Mouse (Mus musculus) midbrain, embryonic 13.5 days (tissue): ENCODE results near the gene Tnfaip1. TPM values are rescaled to one million over a fixed set of nuclear protein-coding genes. Genes with fewer than 3 reads are reported as not detected.

Source experiments
- ATAC-seq: fragments of 200-750 bp; cut with Nextera tagmentation; 2 replicates; pipeline ENCODE4 v1.8.0; 2017; ENCODE audit warnings: mild to moderate bottlenecking, moderate TSS enrichment, moderate library complexity
- H3K27ac ChIP-seq: fragments of 300-500 bp; sonication (generic); 2 replicates; pipeline ENCODE4 v1.5.1; 2015; ENCODE audit warnings: inconsistent platforms, mild to moderate bottlenecking, moderate library complexity
- H3K27me3 ChIP-seq: fragments of 300-500 bp; sonication (generic); 2 replicates; pipeline ENCODE4 v1.6.1; 2015; ENCODE audit warnings: mild to moderate bottlenecking, inconsistent platforms
- H3K36me3 ChIP-seq: fragments of 300-500 bp; sonication (generic); 2 replicates; pipeline ENCODE4 v1.6.1; 2015; ENCODE audit warnings: mild to moderate bottlenecking, inconsistent platforms
- H3K4me1 ChIP-seq: fragments of 300-500 bp; sonication (generic); replicated peaks from 2 replicates; pipeline ENCODE4 v1.6.1; 2015; ENCODE audit warnings: inconsistent platforms
- H3K4me2 ChIP-seq: fragments of 300-500 bp; sonication (generic); replicated peaks from 2 replicates; pipeline ENCODE4 v1.6.1; 2015; ENCODE audit warnings: moderate library complexity, mild to moderate bottlenecking, inconsistent platforms
- H3K4me3 ChIP-seq: fragments of 300-500 bp; sonication (generic); replicated peaks from 2 replicates; pipeline ENCODE4 v1.5.1; 2015; ENCODE audit warnings: mild to moderate bottlenecking, inconsistent platforms
- H3K9ac ChIP-seq: fragments of 300-500 bp; sonication (generic); replicated peaks from 2 replicates; pipeline ENCODE4 v1.6.1; 2015; ENCODE audit warnings: mild to moderate bottlenecking, inconsistent platforms
- H3K9me3 ChIP-seq: fragments of 300-500 bp; sonication (generic); 2 replicates; pipeline ENCODE4 v1.6.1; 2016; ENCODE audit warnings: mild to moderate bottlenecking, inconsistent platforms
- WGBS: fragments of 180-500 bp; shearing (Covaris S2); methylation state at CpG from one replicate; pipeline ENCODE4 v1.1.7; 2015; 5-methylcytosine and 5-hydroxymethylcytosine counted together
- polyA plus RNA-seq: library from polyadenylated mRNA; unstranded; fragments of >200 nt; fragmentation: Nextera tagmentation; extraction: Ambion mirVana; gene quantifications from 2 replicates; pipeline ENCODE4 v1.2.1, GENCODE M21; 2015

The Tnfaip1 gene
- polyA plus RNA-seq, 1 experiment from 2014 or later = 55.0 TPM

DNA sequence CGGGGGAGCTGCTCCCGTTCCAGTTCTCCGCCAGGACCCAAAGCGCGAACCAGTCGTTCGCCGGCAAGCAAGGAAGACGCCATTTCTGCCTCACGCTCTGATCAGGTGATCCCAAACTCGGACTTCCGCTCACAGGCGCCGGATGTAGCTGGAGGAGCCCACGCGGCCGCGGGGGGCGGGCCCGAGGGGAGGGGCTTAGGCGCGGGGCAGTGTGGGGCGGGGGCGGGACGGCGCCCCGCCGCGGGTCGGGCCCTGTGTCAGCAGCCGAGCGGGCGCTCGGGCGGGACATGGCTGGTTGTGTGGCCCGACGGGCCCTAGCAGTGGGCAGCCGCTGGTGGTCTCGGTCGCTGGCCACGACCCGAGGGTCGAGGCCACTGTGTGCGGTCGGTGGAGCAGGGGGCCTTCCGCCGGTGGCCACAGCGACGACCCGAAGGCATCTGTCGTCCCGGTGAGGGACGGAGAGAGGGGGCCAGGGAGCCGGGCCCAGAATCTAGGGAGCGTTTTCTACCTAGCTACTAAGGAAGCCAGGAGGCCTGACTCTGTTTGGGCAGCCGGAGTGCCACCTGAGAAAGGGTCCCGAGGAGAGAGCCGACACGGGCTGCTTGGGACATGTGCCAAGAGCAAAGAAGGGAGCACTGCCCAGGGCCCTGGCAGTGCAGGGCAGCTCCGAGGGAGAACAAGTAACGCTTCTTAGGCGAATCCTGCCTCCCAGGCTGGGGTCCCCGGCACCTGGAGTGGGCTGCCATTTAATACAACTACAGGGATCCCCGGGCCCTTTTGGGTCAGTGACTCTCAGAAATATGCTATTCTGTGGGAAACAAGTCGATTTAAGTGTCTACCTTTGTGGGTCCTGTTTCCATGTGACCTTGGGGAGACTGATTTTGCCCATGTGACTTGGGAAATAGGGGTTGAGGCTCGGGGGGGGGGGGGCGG is 23.8 kb downstream of the Tnfaip1 start, which contains the start of the genes Tmem199 and Poldip2:
Gene Tmem199 (minus strand): TSS at position 148 of the 933 bp plus-strand sequence.
Gene Poldip2 (plus strand): TSS at position 169 of the 933 bp plus-strand sequence.
- Histone ChIP-seq H3K4me2 (peak within 1 kb of the TSS; percentile 94), H3K4me1 (peaks cover 23% of the 10 kb centered on the region), H3K9me3 (no peaks in the 10 kb centered on the region), H3K27me3 (no peaks in the 10 kb centered on the region), H3K9ac (peak within 1 kb of the TSS; percentile 98), H3K4me3 (peak within 1 kb of the TSS; percentile 89), H3K27ac (peak within 1 kb of the TSS; percentile 85), H3K36me3 (peaks cover 53% of the 10 kb centered on the region)
- peak; percentile 95 for ATAC-seq
- WGBS = under 1% methylated on average over 67 of the region's 67 CpGs

DNA sequence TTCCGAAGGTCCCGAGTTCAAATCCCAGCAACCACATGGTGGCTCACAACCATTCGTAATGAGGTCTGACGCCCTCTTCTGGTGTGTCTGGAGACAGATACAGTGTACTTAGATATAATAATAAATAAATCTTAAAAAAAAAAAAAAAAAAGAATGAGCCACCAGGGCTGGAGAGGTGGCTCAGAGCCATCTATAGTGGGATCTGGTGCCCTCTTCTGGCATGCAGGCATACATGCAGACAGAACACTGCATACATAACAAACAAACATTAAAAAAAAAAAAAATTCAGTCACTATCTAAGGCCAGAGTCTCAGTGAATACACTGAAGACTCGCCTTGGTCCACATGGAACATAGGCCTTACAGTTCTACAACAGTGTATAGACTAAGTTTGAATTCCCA is 27.0 kb downstream of the Tnfaip1 start:
- 83% methylated on average over 5 of the region's 5 CpGs for WGBS

DNA sequence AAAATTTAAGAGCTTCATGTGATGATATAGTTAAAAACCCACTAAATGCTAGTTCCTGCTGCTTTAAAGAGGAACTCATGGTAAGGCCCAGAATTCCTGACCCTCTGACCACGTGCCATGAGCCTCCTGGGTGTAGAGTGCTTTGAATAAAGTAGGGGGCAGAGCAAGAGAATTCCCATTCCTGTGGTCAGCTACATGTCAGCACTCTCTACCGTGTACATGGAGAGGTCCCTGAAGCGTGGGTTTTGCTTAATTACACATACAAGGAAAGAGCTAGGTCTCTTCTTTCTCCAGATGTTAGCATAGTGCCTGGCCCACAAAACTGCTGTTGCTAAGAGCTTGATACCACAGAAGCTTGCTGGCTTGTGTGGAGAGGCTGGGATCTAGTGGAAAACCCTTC is 30.7 kb downstream of the Tnfaip1 start:
- Histone ChIP-seq H3K36me3 (peaks cover 47% of the 10 kb centered on the region), H3K9me3 (no peaks in the 10 kb centered on the region), H3K4me2 (no peak overlapping the region), H3K27me3 (peaks cover under 1% of the 10 kb centered on the region; the same call in 1 of the 2 replicates), H3K9ac (no peak overlapping the region), H3K4me3 (no peak overlapping the region), H3K4me1 (no peaks in the 10 kb centered on the region), H3K27ac (no peak overlapping the region)
- 85% methylated on average over 3 of the region's 3 CpGs for WGBS
- ATAC-seq = no peak

More for the DNA sequence above, 27.0 kb downstream of the Tnfaip1 start:
- Histone ChIP-seq H3K9ac (no peak overlapping the region), H3K9me3 (no peaks in the 10 kb centered on the region), H3K27me3 (no peaks in the 10 kb centered on the region), H3K4me2 (no peak overlapping the region), H3K4me1 (peaks cover 23% of the 10 kb centered on the region), H3K27ac (no peak overlapping the region), H3K36me3 (peaks cover 48% of the 10 kb centered on the region), H3K4me3 (no peak overlapping the region)
- no peak for ATAC-seq

DNA sequence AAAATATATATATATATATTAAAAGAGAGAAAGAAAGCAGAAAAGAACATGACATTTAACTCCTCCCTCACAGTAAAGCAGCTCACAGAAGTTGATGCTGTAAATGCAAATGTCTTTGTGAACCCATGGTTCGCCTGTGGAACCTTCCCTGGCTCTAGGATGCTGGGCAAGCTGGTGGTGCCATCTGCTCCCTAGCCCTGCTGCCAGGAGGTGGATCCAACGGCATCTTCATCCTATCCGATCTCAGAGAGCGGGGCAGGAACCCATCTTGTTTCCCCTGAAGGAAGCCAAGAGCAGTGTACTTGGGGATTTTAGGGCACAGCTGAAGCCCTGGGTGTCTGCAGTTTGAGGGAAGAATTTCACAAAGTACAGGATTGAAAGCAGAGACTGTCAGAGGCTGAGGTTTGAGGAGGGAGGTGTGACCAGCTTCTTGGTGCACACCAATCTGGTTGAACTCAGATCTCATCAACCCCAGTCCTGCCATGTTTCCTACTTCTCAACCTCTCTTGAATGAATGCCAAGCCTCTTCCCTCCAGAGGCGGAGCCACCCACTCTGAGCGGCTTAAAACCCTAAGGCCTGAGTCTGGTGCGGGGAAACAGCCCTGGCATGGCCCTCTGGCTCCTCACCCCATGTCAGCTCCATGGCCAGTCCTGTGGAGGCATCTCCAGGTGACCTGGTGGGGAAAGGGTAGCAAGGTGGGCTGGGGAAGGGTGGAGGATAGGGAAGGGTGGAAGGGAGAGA is 33.1 kb downstream of the Tnfaip1 start, which contains the start of gene Sebox:
Gene Sebox (plus strand): TSS at position 539 of the 742 bp plus-strand sequence.
- no peak within 1 kb of the TSS for H3K9ac ChIP-seq
- no peak within 1 kb of the TSS for H3K4me3 ChIP-seq
- whole genome bisulfite sequencing = 72% methylated on average over 7 of the region's 7 CpGs
- no peak within 1 kb of the TSS for H3K4me2 ChIP-seq
- ATAC-seq = no peak
- no peaks in the 10 kb centered on the region for H3K9me3 ChIP-seq
- peaks cover 10% of the 10 kb centered on the region; the same call in 1 of the 2 replicates for H3K4me1 ChIP-seq
- H3K27me3 ChIP-seq = peaks cover 16% of the 10 kb centered on the region; the same call in 1 of the 2 replicates
- no peak within 1 kb of the TSS for H3K27ac ChIP-seq
- H3K36me3 ChIP-seq = peaks cover 29% of the 10 kb centered on the region

DNA sequence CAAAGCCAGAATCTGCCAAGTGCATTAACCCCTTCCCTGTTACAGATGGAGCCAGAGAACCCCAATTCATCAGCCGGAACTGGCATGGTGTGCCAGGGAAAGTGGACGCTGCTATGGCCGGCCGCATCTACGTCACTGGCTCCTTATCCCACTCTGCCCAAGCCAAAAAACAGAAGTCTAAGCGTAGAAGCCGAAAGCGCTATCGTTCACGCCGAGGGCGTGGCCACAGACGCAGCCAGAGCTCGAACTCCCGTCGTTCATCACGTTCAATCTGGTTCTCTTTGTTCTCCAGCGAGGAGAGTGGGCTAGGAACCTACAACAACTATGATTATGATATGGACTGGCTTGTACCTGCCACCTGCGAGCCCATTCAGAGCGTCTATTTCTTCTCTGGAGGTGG is 34.6 kb downstream of the Tnfaip1 start:
- ATAC-seq = no peak
- Histone ChIP-seq H3K9me3 (no peaks in the 10 kb centered on the region), H3K9ac (no peak overlapping the region), H3K4me3 (no peak overlapping the region), H3K4me1 (peaks cover 15% of the 10 kb centered on the region), H3K27ac (no peak overlapping the region), H3K4me2 (no peak overlapping the region), H3K36me3 (peaks cover 15% of the 10 kb centered on the region), H3K27me3 (peaks cover 16% of the 10 kb centered on the region; the same call in 1 of the 2 replicates)
- 85% methylated on average over 20 of the region's 20 CpGs for WGBS

DNA sequence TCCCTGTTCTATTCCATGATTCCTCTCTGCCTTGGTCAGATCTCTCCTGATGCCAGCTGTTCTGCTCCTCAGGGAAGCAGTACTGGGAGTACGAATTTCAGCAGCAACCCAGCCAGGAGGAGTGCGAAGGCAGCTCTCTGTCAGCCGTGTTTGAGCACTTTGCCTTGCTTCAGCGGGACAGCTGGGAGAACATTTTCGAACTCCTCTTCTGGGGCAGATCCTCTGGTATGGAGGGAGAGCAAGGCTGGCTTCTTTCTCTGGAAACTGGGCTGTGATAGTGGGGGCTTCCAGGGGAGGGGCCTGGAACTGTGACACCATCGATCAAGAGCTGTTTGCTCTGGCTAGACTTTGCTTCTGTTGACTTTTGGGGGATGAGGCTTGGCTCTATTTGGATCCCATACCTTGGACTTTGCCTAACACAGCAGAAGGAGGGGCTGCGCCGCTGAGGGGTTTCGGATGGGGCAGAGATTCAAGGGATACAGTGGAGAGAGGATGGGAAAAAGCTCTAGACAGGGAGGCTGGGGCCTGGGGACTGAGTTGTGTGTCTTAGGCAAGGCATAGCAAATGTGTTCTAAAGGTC is 35.4 kb downstream of the Tnfaip1 start:
- Histone ChIP-seq H3K36me3 (peaks cover 6% of the 10 kb centered on the region; the same call in 1 of the 2 replicates), H3K4me3 (no peak overlapping the region), H3K4me1 (peaks cover 23% of the 10 kb centered on the region), H3K9ac (0 out of 2 replicates have a peak overlapping the region, but pooled peaks have one; percentile 23), H3K27me3 (peaks cover 16% of the 10 kb centered on the region; the same call in 1 of the 2 replicates), H3K27ac (no peak overlapping the region), H3K9me3 (no peaks in the 10 kb centered on the region), H3K4me2 (no peak overlapping the region)
- ATAC-seq = no peak
- WGBS = 84% methylated on average over 9 of the region's 9 CpGs

DNA sequence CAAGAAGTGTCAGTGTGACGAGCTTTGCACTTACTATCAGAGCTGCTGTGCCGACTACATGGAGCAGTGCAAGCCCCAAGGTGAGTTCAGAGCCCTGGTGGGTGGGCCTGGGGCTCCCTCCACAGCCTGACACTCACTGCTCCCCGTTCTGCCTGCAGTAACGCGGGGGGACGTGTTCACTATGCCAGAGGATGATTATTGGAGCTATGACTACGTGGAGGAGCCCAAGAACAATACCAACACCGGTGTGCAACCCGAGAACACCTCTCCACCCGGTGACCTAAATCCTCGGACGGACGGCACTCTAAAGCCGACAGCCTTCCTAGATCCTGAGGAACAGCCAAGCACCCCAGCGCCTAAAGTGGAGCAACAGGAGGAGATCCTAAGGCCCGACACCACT is 36.6 kb downstream of the Tnfaip1 start:
- H3K4me2 ChIP-seq = peak overlapping the region; percentile 6; the same call in 1 of the 2 replicates
- no peaks in the 10 kb centered on the region for H3K9me3 ChIP-seq
- H3K36me3 ChIP-seq = no peaks in the 10 kb centered on the region
- WGBS = 42% methylated on average over 16 of the region's 16 CpGs
- ATAC-seq = no peak
- 0 out of 2 replicates have a peak overlapping the region, but pooled peaks have one; percentile 6 for H3K9ac ChIP-seq
- no peak overlapping the region for H3K4me3 ChIP-seq
- no peak overlapping the region for H3K27ac ChIP-seq
- peaks cover 35% of the 10 kb centered on the region for H3K4me1 ChIP-seq
- peaks cover 16% of the 10 kb centered on the region; the same call in 1 of the 2 replicates for H3K27me3 ChIP-seq

DNA sequence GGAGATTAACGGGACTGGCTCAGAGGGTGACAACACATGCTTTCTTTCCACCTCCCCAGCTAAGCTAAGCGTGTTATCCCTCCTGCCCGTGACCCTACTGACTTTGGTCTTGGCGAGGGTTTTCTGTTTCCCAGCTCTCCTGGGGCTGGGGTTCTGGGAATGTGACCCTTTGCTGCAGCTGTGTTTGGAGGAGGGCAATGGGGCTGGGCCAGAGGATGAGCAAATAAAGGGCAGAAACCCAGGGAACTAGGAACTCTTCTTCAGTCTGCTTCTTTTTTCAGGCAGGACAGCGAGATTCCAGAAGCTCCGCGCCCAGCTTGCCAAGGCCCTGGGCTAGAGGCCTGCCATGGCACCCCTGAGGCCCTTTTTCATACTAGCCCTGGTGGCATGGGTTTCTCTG is 37.1 kb downstream of the Tnfaip1 start, which contains the start of gene Vtn:
Gene Vtn (plus strand): TSS at position 88 of the 400 bp plus-strand sequence.
- WGBS = 46% methylated on average over 7 of the region's 7 CpGs
- peaks cover 40% of the 10 kb centered on the region for H3K4me1 ChIP-seq
- peak within 1 kb of the TSS; percentile 95 for H3K27ac ChIP-seq
- peak within 1 kb of the TSS; percentile 77 for H3K4me2 ChIP-seq
- ATAC-seq = no peak
- H3K4me3 ChIP-seq = peak within 1 kb of the TSS; percentile 88
- H3K36me3 ChIP-seq = no peaks in the 10 kb centered on the region
- peak within 1 kb of the TSS; percentile 65 for H3K9ac ChIP-seq
- no peaks in the 10 kb centered on the region for H3K9me3 ChIP-seq
- H3K27me3 ChIP-seq = peaks cover 16% of the 10 kb centered on the region; the same call in 1 of the 2 replicates

DNA sequence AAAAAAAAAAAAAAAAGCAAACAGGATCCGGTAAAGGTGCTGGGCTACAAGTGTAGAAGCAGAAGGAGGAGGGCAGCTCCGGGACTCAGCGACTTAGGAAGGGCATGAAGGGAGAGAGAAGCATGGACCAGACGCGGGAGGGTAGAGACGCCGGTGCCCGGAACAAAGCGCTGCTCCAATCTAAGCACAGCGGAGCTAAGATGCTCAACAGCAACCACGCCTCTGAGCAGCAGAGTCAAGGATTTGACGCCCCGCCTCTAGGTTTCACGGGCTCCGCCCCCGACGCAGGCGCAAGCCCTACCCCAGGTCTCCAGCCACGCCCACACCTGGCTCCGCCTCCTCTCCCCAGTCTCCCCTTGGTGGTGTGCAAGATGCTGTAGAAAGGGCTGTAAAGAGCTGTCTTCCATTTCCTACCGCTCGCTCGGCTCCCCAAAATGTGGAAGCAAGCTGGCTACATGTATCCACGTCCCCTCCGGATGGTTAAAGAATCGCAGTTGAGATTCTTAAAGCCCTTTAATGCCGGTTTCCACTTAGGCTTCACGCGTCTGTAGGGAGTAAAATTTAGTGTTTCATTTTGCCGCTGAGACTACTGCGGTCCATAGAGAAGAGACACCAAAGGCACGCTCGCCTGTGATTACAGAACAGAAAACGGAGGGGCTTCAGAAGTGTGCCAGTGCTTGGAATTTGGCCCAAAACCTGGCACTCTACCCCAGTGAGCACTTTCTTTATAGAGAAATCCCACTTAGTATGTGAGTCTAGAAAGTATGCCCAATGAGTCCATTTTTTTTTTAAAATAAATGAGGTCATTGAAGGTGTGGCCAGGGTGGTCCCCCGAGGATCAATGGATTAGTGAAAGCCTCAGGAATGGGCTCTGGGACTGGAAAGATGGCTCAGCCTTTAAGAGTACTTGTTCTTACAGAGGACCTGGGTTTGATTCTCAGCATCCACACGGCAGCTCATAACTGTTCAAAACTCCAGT is 38.3 kb downstream of the Tnfaip1 start, which contains the start of gene Sarm1:
Gene Sarm1 (minus strand): TSS at position 211 of the 979 bp plus-strand sequence.
- H3K27me3 ChIP-seq = peaks cover 16% of the 10 kb centered on the region; the same call in 1 of the 2 replicates
- peak within 1 kb of the TSS; percentile 77 for H3K9ac ChIP-seq
- WGBS = 3% methylated on average over 36 of the region's 36 CpGs
- peak within 1 kb of the TSS; percentile 77 for H3K4me2 ChIP-seq
- H3K27ac ChIP-seq = peak within 1 kb of the TSS; percentile 95
- H3K4me3 ChIP-seq = peak within 1 kb of the TSS; percentile 88
- ATAC-seq = peak; percentile 96
- H3K4me1 ChIP-seq = peaks cover 41% of the 10 kb centered on the region
- H3K36me3 ChIP-seq = no peaks in the 10 kb centered on the region
- no peaks in the 10 kb centered on the region for H3K9me3 ChIP-seq

DNA sequence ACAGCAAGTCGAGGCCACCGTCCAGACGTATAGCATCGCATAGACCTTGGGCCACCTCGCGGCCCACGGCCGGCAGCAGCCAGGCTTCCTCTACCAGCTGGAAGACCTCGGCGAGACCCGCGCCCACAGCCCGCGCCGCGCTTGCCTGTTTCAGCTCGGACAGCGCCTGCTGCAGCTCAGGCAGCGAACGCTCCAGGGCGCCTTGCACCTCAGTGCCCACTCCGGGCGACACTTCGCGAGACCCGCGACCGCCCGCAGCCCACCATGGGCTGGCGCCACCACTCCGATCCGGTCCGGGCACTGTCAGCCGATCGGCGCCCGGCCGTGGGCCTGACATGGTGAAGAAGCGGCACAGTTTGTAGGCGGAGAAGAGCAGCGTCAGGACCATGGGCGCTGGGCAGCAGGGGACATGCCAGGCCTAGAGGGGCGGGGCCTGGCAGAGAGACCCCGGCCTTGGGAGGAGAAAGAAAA is 39.0 kb downstream of the Tnfaip1 start:
- H3K27ac ChIP-seq = peak overlapping the region; percentile 95
- H3K4me1 ChIP-seq = peaks cover 41% of the 10 kb centered on the region
- peak; percentile 82 for ATAC-seq
- no peaks in the 10 kb centered on the region for H3K9me3 ChIP-seq
- no peaks in the 10 kb centered on the region for H3K36me3 ChIP-seq
- peak overlapping the region; percentile 77 for H3K9ac ChIP-seq
- H3K27me3 ChIP-seq = peaks cover 16% of the 10 kb centered on the region; the same call in 1 of the 2 replicates
- peak overlapping the region; percentile 77 for H3K4me2 ChIP-seq
- under 1% methylated on average over 44 of the region's 44 CpGs for WGBS
- peak overlapping the region; percentile 88 for H3K4me3 ChIP-seq
